Mouse (Mus musculus) T-cell, adult 2 months (primary cell): ENCODE data around the gene Myh9.

Source experiments
- DNase-seq: peaks from one replicate; pipeline ENCODE4 v3.0.0; 2022; ENCODE audit warnings: low spot score

Myh9 gene

DNA sequence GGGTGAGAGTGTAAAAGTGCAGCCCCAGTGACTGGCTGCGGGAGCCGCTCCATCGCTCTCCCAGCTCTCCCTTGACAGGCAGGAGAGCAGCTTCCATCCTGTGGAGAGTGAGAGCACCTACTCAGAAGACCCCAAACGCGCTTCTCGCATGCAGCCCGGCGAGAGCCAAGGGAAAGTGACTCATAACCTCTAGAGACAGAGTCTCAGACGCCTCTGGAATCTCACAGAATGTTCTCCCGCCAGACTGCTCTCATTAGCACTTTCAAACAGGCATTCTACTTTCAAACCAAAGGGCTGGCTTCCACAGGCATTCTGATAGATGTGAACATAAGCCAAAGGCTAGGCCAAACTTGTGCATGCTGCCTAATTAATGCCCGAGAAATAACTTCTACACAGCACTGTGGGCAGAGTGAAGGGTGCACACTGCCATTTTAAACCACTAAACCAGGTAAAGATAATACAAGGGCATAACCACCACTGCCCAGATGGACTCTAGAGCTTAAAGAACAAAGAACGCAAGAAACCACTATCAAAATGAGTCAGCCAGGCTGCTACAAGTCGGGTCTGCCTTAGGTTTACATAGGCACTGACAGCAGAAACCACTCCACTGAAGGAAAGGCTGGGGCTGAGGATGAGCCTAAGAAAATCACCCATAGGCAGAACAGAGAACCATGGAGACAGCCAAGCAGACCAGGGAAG is 35.3 kb downstream of the Myh9 start:
- no peak for DNase-seq

DNA sequence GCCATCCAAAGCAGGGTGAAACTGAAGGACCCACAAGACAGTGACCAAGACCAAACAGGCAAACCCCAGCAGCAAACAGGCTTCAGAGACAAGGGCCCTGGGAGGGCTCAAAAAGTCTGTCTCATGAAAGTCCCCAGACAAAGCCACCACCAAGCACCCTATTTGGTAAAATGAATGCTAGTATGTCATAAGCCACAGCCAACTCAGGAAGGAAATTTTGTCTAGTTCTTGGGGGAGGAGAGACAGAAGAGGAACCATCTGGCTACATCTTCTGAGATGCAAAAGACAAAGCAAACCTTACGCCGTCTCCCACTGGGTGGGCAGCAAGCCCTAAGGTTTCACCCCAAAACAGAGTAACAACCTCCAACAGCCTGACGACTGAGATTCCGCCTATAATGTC is 36.3 kb downstream of the Myh9 start:
- peak; percentile 84 for DNase-seq

DNA sequence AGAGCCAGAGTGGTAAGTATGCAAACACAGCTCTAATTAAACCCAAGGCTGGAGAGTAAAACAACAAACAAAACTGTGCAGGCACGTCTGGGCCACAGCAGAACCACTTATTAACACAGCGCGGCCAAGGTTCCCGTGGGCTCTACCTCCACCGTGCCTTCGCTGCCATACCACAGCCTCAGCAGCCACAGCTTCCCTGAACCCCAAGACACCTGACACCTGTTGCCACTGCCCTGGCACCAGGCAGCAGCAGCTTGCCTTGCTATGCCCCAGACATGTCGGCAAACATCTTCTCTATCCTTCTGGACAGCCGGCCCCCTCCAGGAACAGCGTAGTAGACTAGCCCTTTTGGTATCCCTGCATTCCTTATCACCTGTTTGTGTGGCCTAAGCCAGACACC is 37.0 kb downstream of the Myh9 start:
- peak; percentile 49 for DNase-seq

GRCm38 (mm10) chr15:77804460-77804859 is 37.5 kb downstream of the Myh9 start:
- DNase-seq: no peak

- no peak for DNase-seq
These were observed 38.2 kb downstream of the Myh9 start for GRCm38 (mm10) chr15:77803747-77804146.

DNA sequence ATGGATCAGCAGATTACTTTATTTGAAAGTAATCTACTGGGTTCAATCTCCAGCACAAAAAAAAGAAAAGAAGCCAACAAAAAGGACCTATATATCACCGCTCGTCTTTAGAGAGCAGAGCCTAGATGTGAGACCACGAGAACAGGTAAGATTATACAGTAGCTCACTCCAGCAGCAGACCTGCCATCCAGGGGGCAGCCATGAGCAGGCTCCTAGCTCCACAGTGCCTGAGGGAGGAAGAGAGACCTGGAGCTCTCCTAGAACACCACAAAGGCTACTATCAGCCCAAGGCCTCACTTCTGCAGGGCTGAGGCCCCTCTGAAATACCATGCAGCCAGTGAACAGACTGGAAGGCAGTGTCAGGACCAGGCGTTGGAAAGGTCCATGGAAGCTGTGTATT is 39.0 kb downstream of the Myh9 start:
- DNase-seq: peak; percentile 48

DNA sequence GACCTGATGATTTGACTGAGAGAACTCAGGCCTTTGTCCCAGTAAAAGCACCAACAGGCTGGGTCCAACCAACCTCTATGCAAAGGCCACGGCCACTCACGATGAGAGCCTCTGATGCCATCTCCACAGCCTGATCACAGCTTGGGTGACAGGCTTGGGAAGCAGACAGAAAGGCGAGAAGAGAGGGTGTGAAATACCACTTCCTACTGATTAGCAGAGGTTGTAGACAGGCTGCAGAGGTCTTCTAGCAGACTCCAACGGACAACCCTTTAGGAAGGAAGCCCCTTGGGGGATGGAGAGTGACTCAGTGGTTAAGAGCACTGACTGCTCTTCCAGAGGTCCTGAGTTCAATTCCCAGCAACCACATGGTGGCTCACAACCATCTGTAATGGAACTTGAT is 40.8 kb downstream of the Myh9 start:
- DNase-seq: peak; percentile 47

GRCm38 (mm10) chr15:77800511-77800910 is 41.5 kb downstream of the Myh9 start:
- DNase-seq: peak; percentile 91

GRCm38 (mm10) chr15:77799491-77800474 is 42.2 kb downstream of the Myh9 start:
- DNase-seq: peak; percentile 62

GRCm38 (mm10) chr15:77798664-77799490 is 43.1 kb downstream of the Myh9 start:
- peak; percentile 89 for DNase-seq

DNA sequence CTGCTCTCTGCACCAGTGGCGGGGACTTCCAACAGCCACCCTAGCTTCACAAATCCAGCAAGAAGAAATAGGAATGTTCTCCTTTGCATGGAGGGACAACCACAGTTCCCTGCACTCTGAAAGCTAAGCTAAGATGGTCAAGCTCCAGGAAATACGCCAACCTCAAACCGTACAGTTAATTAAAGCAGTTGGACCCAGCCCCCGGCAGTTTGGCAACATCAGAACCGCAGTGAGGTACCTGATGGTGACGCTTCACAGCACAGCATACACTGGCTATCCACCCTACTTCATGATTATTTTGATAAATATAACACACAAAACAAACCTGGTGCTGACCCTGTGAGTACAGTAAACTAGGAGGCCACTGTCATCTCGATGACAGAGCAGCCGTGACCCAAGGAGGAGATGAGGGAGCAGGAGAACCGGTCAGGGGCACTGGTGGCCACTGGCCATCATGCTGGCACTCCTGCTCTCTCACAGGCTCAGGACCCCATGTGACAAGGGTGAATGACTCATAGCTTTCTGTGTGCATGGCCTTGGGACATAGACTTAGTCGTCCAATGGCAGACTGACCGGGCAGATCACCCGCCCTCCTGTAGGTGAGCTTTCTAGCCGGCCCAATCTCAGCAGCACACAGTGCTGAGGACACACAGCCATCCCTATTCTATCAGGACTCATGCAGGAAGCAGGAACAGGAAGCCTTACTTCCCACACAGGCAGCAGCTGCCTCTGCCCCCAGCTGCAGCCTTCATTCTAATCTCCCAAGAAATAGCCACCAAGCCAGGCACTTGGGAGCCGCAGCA is 44.2 kb downstream of the Myh9 start:
- DNase-seq: no peak

DNA sequence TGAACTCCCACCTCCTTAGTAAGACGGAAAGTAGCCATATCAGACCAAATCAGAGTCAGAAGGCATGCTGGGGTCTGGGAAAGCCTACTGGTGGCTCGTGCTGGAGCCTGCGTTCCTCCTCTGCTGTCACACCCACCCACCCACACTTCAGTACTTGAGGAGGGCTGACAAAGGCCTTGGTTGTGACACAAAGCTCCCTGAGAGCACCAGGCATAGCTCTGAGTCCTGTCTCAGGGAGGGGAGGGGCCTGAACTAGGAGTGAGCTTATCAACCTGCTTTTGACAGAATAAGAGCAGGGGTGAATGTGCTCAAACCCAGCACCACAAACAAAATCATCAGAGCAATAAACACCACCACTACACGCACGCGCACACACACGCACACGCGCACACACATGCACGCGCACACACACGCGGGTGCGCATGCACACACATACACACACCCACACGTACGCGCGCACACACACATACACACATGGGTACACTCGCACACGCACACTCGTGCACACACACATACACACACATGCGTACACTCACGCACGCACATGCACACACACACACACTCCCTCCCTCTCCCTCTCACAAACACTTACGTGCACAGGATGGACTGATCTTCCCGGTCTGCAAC is 45.5 kb downstream of the Myh9 start:
- no peak for DNase-seq

- DNase-seq: no peak
These were observed 47.0 kb downstream of the Myh9 start for GRCm38 (mm10) chr15:77794908-77795356.

- DNase-seq: no peak
These were observed 47.7 kb downstream of the Myh9 start for GRCm38 (mm10) chr15:77794138-77794907.

- no peak for DNase-seq
These were observed 48.4 kb downstream of the Myh9 start for GRCm38 (mm10) chr15:77793554-77793953.

DNA sequence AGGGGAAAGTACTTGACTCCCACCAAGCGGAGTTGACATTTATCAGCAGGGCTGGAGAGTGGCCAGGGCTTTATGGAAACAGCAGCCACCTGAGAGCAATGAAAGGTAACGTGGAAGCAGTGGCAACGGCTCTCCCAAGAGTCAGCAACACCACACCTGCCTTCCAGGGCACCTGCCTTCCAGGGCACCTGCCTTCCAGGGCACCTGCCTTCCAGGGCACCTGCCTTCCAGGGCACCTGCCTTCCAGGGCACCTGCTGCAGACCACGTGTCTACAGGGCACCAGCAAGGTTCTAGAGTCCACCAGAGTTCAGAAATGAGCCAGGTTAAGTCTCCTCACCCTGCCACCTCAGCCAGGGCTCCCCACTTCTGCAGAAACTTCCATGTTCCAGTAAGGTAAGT is 48.9 kb downstream of the Myh9 start:
- no peak for DNase-seq

DNA sequence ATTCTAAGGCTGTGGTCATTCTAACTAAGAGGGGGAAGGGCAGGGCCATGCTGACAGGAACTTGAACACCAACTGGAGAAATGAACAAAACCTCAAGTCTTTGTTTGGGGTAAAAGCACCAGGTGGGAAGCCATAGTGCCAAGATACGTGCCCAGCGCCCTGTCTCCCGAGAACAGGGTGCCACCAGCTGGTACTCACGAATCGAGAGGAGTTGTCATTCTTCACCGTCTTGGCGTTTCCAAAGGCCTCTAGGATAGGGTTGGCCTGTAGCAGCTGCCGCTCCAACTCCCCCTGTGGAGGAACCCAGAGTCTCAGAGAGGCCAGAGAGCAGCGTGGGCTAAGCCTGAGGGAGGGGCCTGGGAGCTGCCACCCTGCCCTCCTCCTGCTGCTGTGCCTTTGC is 49.9 kb downstream of the Myh9 start:
- no peak for DNase-seq

GRCm38 (mm10) chr15:77790656-77791405 is 51.1 kb downstream of the Myh9 start:
- DNase-seq: no peak

DNA sequence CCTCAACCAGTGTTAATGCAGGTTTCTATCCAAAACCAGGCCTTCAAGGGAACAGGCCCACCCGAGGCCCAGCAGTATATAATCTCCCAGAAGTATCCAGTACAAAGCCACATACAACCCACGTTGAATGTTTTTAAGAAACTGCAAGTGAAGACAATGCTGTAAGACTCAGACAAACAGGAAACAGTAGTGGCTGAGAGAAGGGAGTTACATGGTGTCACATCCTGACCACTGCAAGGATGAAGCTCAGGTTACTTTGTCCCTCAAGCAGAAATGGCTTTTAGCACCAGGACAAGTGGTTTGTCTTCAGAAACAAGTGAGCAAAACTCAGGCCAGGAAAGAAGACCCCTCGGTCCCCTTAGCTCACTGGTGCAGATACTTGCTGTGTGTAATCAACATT is 52.8 kb downstream of the Myh9 start:
- peak; percentile 66 for DNase-seq
